Mouse (Mus musculus): Measurements from ENCODE around the gene Gtf2f2. TPM values are rescaled to one million over a fixed set of nuclear protein-coding genes. Genes with fewer than 3 reads are reported as not detected.

The Gtf2f2 gene
- polyA plus RNA-seq, 1 experiment from 2014 or later, result 16.1 TPM

GRCm38 (mm10) chr14:76043251-76044163 is 32.8 kb upstream of the Gtf2f2 start:
- no peaks in the 10 kb centered on the region for H3K4me1 ChIP-seq (ENCODE audit: insufficient read depth)
- H3K4me3 ChIP-seq (ENCODE audit: low read depth, low read length), result no peak overlapping the region
- DNase-seq (no peak), ATAC-seq (no peak)
- H3K36me3 ChIP-seq (replicated peaks; ENCODE audit: insufficient read depth, low read length), result no peaks in the 10 kb centered on the region
- TF ChIP-seq EP300 (IDR thresholded peaks at IDR 0.05; ENCODE audit: low read depth) (no peak), CTCF (IDR thresholded peaks at IDR 0.05; ENCODE audit: low read depth) (no peak)
- no peak overlapping the region for H3K27ac ChIP-seq (ENCODE audit: low read depth)
- no peak overlapping the region for H3K4me2 ChIP-seq (ENCODE audit: low read depth, low read length)
- no peak overlapping the region for H3K9ac ChIP-seq (replicated peaks)
- H3K9me3 ChIP-seq (ENCODE audit: low read length), result no peaks in the 10 kb centered on the region
- no peaks in the 10 kb centered on the region for H3K27me3 ChIP-seq (ENCODE audit: insufficient read depth, low read length)
- WGBS (ENCODE audit: insufficient replicate concordance), result 74% methylated on average over 14 of the region's 14 CpGs

- DNase-seq (no peak), ATAC-seq (no peak)
- Histone ChIP-seq H3K4me2 (ENCODE audit: low read depth, low read length) (no peak overlapping the region), H3K9me3 (ENCODE audit: low read length) (no peaks in the 10 kb centered on the region), H3K36me3 (replicated peaks; ENCODE audit: insufficient read depth, low read length) (no peaks in the 10 kb centered on the region), H3K27me3 (ENCODE audit: insufficient read depth, low read length) (no peaks in the 10 kb centered on the region), H3K27ac (ENCODE audit: low read depth) (no peak overlapping the region), H3K4me3 (ENCODE audit: low read depth, low read length) (no peak overlapping the region), H3K9ac (replicated peaks) (no peak overlapping the region), H3K4me1 (ENCODE audit: insufficient read depth) (no peaks in the 10 kb centered on the region)
- WGBS (ENCODE audit: insufficient replicate concordance), result 52% methylated on average over 7 of the region's 7 CpGs
- TF ChIP-seq CTCF (IDR thresholded peaks at IDR 0.05; ENCODE audit: low read depth) (no peak), EP300 (IDR thresholded peaks at IDR 0.05; ENCODE audit: low read depth) (no peak)
Measured at GRCm38 (mm10) chr14:76033221-76033637, 22.6 kb upstream of the Gtf2f2 start.

- H3K27ac ChIP-seq (ENCODE audit: low read depth), result no peak overlapping the region
Measured at GRCm38 (mm10) chr14:76032671-76033136, 22.0 kb upstream of the Gtf2f2 start.

GRCm38 (mm10) chr14:76031117-76031842 is 20.6 kb upstream of the Gtf2f2 start:
- no peaks in the 10 kb centered on the region for H3K9me3 ChIP-seq (ENCODE audit: low read length)
- no peak overlapping the region for H3K4me2 ChIP-seq (ENCODE audit: low read depth, low read length)
- no peaks in the 10 kb centered on the region for H3K36me3 ChIP-seq (replicated peaks; ENCODE audit: insufficient read depth, low read length)
- TF ChIP-seq EP300 (IDR thresholded peaks at IDR 0.05; ENCODE audit: low read depth), result no peak
- TF ChIP-seq CTCF (IDR thresholded peaks at IDR 0.05; ENCODE audit: low read depth), result no peak
- no peak overlapping the region for H3K4me3 ChIP-seq (ENCODE audit: low read depth, low read length)
- no peak for ATAC-seq
- H3K27me3 ChIP-seq (ENCODE audit: insufficient read depth, low read length), result no peaks in the 10 kb centered on the region
- H3K27ac ChIP-seq (ENCODE audit: low read depth), result no peak overlapping the region
- WGBS (ENCODE audit: insufficient replicate concordance), result 65% methylated on average over 11 of the region's 11 CpGs
- H3K9ac ChIP-seq (replicated peaks), result no peak overlapping the region
- no peaks in the 10 kb centered on the region for H3K4me1 ChIP-seq (ENCODE audit: insufficient read depth)
- no peak for DNase-seq

More at GRCm38 (mm10) chr14:76032671-76033136, 22.0 kb upstream of the Gtf2f2 start:
- no peaks in the 10 kb centered on the region for H3K4me1 ChIP-seq (ENCODE audit: insufficient read depth)
- no peaks in the 10 kb centered on the region for H3K36me3 ChIP-seq (replicated peaks; ENCODE audit: insufficient read depth, low read length)
- TF ChIP-seq EP300 (IDR thresholded peaks at IDR 0.05; ENCODE audit: low read depth) (no peak), CTCF (IDR thresholded peaks at IDR 0.05; ENCODE audit: low read depth) (no peak)
- DNase-seq, result no peak
- no peak for ATAC-seq
- no peaks in the 10 kb centered on the region for H3K9me3 ChIP-seq (ENCODE audit: low read length)
- H3K4me3 ChIP-seq (ENCODE audit: low read depth, low read length), result no peak overlapping the region
- WGBS (ENCODE audit: insufficient replicate concordance), result 72% methylated on average over 7 of the region's 7 CpGs
- H3K27me3 ChIP-seq (ENCODE audit: insufficient read depth, low read length), result no peaks in the 10 kb centered on the region
- no peak overlapping the region for H3K9ac ChIP-seq (replicated peaks)
- H3K4me2 ChIP-seq (ENCODE audit: low read depth, low read length), result no peak overlapping the region

- H3K27me3 ChIP-seq (ENCODE audit: insufficient read depth, low read length), result no peaks in the 10 kb centered on the region
- no peaks in the 10 kb centered on the region for H3K4me1 ChIP-seq (ENCODE audit: insufficient read depth)
- 81% methylated on average over 4 of the region's 4 CpGs for WGBS (ENCODE audit: insufficient replicate concordance)
- H3K27ac ChIP-seq (ENCODE audit: low read depth), result no peak overlapping the region
- DNase-seq, result no peak
- TF ChIP-seq CTCF (IDR thresholded peaks at IDR 0.05; ENCODE audit: low read depth) (no peak), EP300 (IDR thresholded peaks at IDR 0.05; ENCODE audit: low read depth) (no peak)
- ATAC-seq, result no peak
- H3K9ac ChIP-seq (replicated peaks), result no peak overlapping the region
- H3K4me2 ChIP-seq (ENCODE audit: low read depth, low read length), result no peak overlapping the region
- H3K36me3 ChIP-seq (replicated peaks; ENCODE audit: insufficient read depth, low read length), result no peaks in the 10 kb centered on the region
- no peak overlapping the region for H3K4me3 ChIP-seq (ENCODE audit: low read depth, low read length)
- no peaks in the 10 kb centered on the region for H3K9me3 ChIP-seq (ENCODE audit: low read length)
Measured at GRCm38 (mm10) chr14:76024641-76025040, 14.0 kb upstream of the Gtf2f2 start.

All from liver, postnatal 0 days (tissue).